Mouse (Mus musculus): ENCODE data around the gene Brd2.

DNA sequence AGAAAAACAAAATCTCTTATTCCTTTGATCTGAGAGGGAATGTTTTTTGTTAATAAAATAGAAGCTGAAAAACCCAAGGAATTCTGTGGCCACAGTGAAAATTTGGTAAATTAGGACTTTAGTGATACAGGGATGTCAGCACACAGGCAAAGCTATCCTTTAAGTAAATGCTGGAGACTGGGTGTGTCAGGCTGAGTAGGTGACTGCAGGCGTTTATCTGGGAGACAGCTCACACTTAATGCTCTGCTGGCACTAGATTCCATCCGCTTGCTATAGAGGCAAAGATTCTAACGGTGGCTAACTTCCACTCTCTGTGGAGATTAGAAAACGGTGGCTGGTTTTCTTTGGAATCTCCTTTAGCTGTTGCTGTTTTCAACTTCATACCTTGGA is 48.0 kb upstream of the Brd2 start:
- no peak for TF ChIP-seq CTCF (IDR thresholded peaks at IDR 0.05; ENCODE audit: insufficient read depth, low read depth, low read length)
- no peak for TF ChIP-seq POLR2A (IDR thresholded peaks at IDR 0.05; ENCODE audit: insufficient read depth, low read depth, low read length)

All from olfactory bulb, adult 2 months (tissue).